Mouse (Mus musculus) liver, postnatal 0 days (tissue): ENCODE results near the gene Kctd12.

Source experiments
- CTCF ChIP-seq: sonication (generic); IDR thresholded peaks from 2 replicates; pipeline ENCODE4 v1.5.1; 2016; ENCODE audit warnings: antibody characterized with exemption, low read depth
- EP300 ChIP-seq: IDR thresholded peaks from 2 replicates; pipeline ENCODE4 v1.6.1; 2016; ENCODE audit warnings: antibody characterized with exemption, low read depth, mild to moderate bottlenecking

- TF ChIP-seq CTCF (no peak), EP300 (no peak)
These were observed 1.5 kb downstream of the Kctd12 start for GRCm38 (mm10) chr14:102980986-102981385.
